Mouse (Mus musculus): ENCODE measurements around the gene Osbpl10. TPM values are rescaled to one million over a fixed set of nuclear protein-coding genes. Genes with fewer than 3 reads are reported as not detected.

Osbpl10 gene
- polyA plus RNA-seq, 1 experiment from 2014 or later, result 2.5 TPM

DNA sequence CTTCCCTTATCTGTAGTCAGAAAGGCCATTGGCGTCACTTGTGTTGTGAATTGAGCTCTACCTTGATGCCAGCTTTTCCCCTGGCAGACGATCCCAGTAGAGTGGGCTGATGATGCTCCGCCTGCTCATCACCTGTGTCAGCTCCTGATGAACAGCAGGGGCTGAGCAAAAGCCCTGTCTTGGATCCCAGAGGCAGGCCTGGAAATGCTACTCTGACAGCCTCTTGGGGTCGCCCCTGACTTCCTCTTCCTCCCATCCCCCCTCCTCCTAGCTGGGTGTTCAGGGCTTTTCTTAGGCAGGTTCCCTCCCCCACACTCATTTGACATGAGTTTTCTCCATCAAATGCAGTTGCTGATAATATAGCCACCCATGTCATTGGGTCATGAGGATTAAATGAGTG lies 250.8 kb downstream of the Osbpl10 start:
- no peaks in the 10 kb centered on the region for H3K4me1 ChIP-seq (ENCODE audit: insufficient read depth)
- no peak overlapping the region for H3K9ac ChIP-seq
- ATAC-seq (ENCODE audit: insufficient read depth), result no peak
- no peak overlapping the region for H3K4me3 ChIP-seq (ENCODE audit: low read depth, low read length)
- 64% methylated on average over 4 of the region's 4 CpGs for WGBS
- H3K4me2 ChIP-seq, result no peak overlapping the region
- H3K27ac ChIP-seq (ENCODE audit: low read depth), result no peak overlapping the region
- H3K9me3 ChIP-seq (ENCODE audit: low read depth, low read length), result no peaks in the 10 kb centered on the region
- H3K27me3 ChIP-seq (ENCODE audit: insufficient read depth, low read length), result no peaks in the 10 kb centered on the region
- H3K36me3 ChIP-seq (ENCODE audit: insufficient read depth), result no peaks in the 10 kb centered on the region
- no peak for DNase-seq
- no peak for TF ChIP-seq CTCF (IDR thresholded peaks at IDR 0.05; ENCODE audit: low read depth)

- Histone ChIP-seq H3K4me1 (ENCODE audit: insufficient read depth) (no peaks in the 10 kb centered on the region), H3K9me3 (ENCODE audit: low read depth, low read length) (no peaks in the 10 kb centered on the region), H3K36me3 (ENCODE audit: insufficient read depth) (no peaks in the 10 kb centered on the region), H3K4me2 (no peak overlapping the region), H3K4me3 (ENCODE audit: low read depth, low read length) (no peak overlapping the region), H3K27ac (ENCODE audit: low read depth) (no peak overlapping the region), H3K27me3 (ENCODE audit: insufficient read depth, low read length) (no peaks in the 10 kb centered on the region), H3K9ac (no peak overlapping the region)
- DNase-seq, result no peak
- no peak for ATAC-seq (ENCODE audit: insufficient read depth)
- 73% methylated on average over 10 of the region's 10 CpGs for WGBS
- no peak for TF ChIP-seq CTCF (IDR thresholded peaks at IDR 0.05; ENCODE audit: low read depth)
Measured at GRCm38 (mm10) chr9:115229676-115230075, 251.3 kb downstream of the Osbpl10 start.

- H3K27ac ChIP-seq (ENCODE audit: low read depth), result no peak overlapping the region
- no peak overlapping the region for H3K4me2 ChIP-seq
- H3K9me3 ChIP-seq (ENCODE audit: low read depth, low read length), result no peaks in the 10 kb centered on the region
- DNase-seq (no peak), ATAC-seq (ENCODE audit: insufficient read depth) (no peak)
- no peak overlapping the region for H3K9ac ChIP-seq
- 35% methylated on average over 3 of the region's 3 CpGs for WGBS
- H3K4me1 ChIP-seq (ENCODE audit: insufficient read depth), result no peaks in the 10 kb centered on the region
- no peaks in the 10 kb centered on the region for H3K36me3 ChIP-seq (ENCODE audit: insufficient read depth)
- no peak overlapping the region for H3K4me3 ChIP-seq (ENCODE audit: low read depth, low read length)
- TF ChIP-seq CTCF (IDR thresholded peaks at IDR 0.05; ENCODE audit: low read depth), result no peak
- H3K27me3 ChIP-seq (ENCODE audit: insufficient read depth, low read length), result no peaks in the 10 kb centered on the region
Measured at GRCm38 (mm10) chr9:115230141-115230540, 251.8 kb downstream of the Osbpl10 start.

DNA sequence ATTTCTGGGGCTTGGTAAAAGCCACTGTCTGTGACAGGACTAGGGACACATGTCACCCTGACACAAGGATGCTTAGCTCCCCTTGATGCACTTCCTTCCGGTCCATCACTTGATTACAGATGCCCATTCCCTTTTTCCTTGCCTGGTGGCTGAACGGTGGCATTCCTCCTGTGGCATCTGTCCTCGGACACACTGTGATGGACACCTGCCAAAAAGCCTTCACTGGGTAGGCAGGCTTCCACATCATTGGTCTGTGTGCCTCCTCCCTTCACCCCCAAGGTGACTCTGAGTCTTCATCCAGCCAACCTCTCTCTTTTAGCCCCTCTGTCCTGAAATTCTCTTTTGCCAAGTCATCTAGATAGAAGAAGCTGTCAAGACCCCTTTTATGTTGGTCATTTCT lies 253.1 kb downstream of the Osbpl10 start:
- H3K27me3 ChIP-seq (ENCODE audit: insufficient read depth, low read length), result no peaks in the 10 kb centered on the region
- no peaks in the 10 kb centered on the region for H3K36me3 ChIP-seq (ENCODE audit: insufficient read depth)
- H3K9me3 ChIP-seq (ENCODE audit: low read depth, low read length), result no peaks in the 10 kb centered on the region
- H3K27ac ChIP-seq (ENCODE audit: low read depth), result no peak overlapping the region
- DNase-seq, result no peak
- H3K4me1 ChIP-seq (ENCODE audit: insufficient read depth), result no peaks in the 10 kb centered on the region
- ATAC-seq (ENCODE audit: insufficient read depth), result no peak
- TF ChIP-seq CTCF (IDR thresholded peaks at IDR 0.05; ENCODE audit: low read depth), result no peak
- H3K9ac ChIP-seq, result no peak overlapping the region
- WGBS, result 82% methylated on average over 3 of the region's 3 CpGs
- H3K4me3 ChIP-seq (ENCODE audit: low read depth, low read length), result no peak overlapping the region
- H3K4me2 ChIP-seq, result no peak overlapping the region

DNA sequence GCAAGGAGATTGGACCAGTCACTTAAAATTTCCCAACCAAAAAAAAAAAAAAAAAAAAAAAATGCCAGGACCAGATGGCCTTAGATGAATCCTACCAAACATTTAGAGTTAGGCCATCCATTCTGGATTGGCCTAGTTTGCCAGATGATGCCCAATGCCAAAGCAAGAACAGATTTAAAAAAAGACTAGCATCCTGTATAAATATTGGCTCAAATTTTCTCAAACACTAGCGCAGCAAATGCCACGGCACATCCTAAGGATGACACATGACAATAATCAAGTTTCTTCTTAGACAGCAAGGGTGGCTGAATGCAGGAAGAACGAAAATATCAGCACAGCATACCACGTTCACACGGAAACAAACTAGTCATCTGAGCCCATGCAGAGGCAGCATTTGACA lies 255.4 kb downstream of the Osbpl10 start:
- Histone ChIP-seq H3K9ac (no peak overlapping the region), H3K4me3 (ENCODE audit: low read depth, low read length) (no peak overlapping the region), H3K36me3 (ENCODE audit: insufficient read depth) (0 out of 2 replicates have a peak, but pooled peaks cover 5% of the 10 kb centered on the region), H3K9me3 (ENCODE audit: low read depth, low read length) (no peaks in the 10 kb centered on the region), H3K27ac (ENCODE audit: low read depth) (no peak overlapping the region), H3K27me3 (ENCODE audit: insufficient read depth, low read length) (no peaks in the 10 kb centered on the region), H3K4me2 (no peak overlapping the region), H3K4me1 (ENCODE audit: insufficient read depth) (no peaks in the 10 kb centered on the region)
- 86% methylated on average over 5 of the region's 5 CpGs for WGBS
- no peak for TF ChIP-seq CTCF (IDR thresholded peaks at IDR 0.05; ENCODE audit: low read depth)
- ATAC-seq (ENCODE audit: insufficient read depth) (no peak), DNase-seq (no peak)

DNA sequence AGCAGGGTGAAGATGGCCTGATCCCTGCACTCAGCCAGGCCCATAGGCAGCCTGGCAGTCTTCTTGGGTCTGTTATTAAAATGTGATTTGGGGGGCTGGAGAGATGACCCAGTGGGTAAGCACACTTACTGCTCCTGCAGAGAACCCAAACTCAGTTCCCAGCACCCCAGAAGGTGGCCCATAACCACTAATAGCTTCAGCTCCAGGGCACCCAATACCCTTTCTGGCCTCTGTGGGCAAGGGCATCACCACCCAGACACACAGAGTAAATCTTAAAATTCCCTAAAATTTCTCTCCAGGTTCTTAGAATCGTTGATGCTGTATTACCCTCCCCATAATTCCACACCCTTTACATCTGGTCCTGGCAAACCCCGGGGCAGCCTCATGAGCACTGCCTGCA lies 256.2 kb downstream of the Osbpl10 start:
- DNase-seq (no peak), ATAC-seq (ENCODE audit: insufficient read depth) (no peak)
- no peaks in the 10 kb centered on the region for H3K9me3 ChIP-seq (ENCODE audit: low read depth, low read length)
- H3K27ac ChIP-seq (ENCODE audit: low read depth), result no peak overlapping the region
- H3K9ac ChIP-seq, result no peak overlapping the region
- TF ChIP-seq CTCF (IDR thresholded peaks at IDR 0.05; ENCODE audit: low read depth), result no peak
- no peaks in the 10 kb centered on the region for H3K27me3 ChIP-seq (ENCODE audit: insufficient read depth, low read length)
- no peak overlapping the region for H3K4me3 ChIP-seq (ENCODE audit: low read depth, low read length)
- H3K4me2 ChIP-seq, result no peak overlapping the region
- 90% methylated on average over 2 of the region's 2 CpGs for WGBS
- H3K4me1 ChIP-seq (ENCODE audit: insufficient read depth), result no peaks in the 10 kb centered on the region
- 0 out of 2 replicates have a peak, but pooled peaks cover 9% of the 10 kb centered on the region for H3K36me3 ChIP-seq (ENCODE audit: insufficient read depth)

GRCm38 (mm10) chr9:115236352-115236841 lies 258.0 kb downstream of the Osbpl10 start:
- DNase-seq (no peak), ATAC-seq (ENCODE audit: insufficient read depth) (no peak)
- H3K36me3 ChIP-seq (ENCODE audit: insufficient read depth), result peaks cover 25% of the 10 kb centered on the region; the same call in 1 of the 2 replicates
- no peaks in the 10 kb centered on the region for H3K27me3 ChIP-seq (ENCODE audit: insufficient read depth, low read length)
- TF ChIP-seq CTCF (IDR thresholded peaks at IDR 0.05; ENCODE audit: low read depth), result no peak
- no peaks in the 10 kb centered on the region for H3K4me1 ChIP-seq (ENCODE audit: insufficient read depth)
- no peak overlapping the region for H3K9ac ChIP-seq
- no peak overlapping the region for H3K27ac ChIP-seq (ENCODE audit: low read depth)
- H3K4me2 ChIP-seq, result no peak overlapping the region
- H3K4me3 ChIP-seq (ENCODE audit: low read depth, low read length), result no peak overlapping the region
- no peaks in the 10 kb centered on the region for H3K9me3 ChIP-seq (ENCODE audit: low read depth, low read length)
- WGBS, result 88% methylated on average over 8 of the region's 8 CpGs

DNA sequence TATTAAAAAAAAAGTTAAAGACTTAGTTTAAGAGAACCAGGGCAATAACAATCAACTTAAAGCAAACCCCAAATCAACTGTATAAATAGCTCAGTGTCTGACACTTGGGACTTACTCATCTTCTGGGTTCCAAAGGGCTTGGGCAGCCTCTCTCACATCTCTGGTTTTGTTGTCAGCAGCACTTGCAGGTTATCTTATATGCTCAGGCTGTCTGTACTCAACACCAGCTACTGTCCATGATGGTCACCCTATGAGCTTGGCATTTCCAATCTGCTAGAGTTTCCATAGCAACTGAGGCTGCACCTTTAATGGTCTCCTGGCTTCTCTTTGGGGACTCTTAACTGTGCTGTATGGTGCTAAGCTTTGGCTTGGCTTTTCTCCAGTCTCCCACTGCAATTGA lies 259.6 kb downstream of the Osbpl10 start:
- Histone ChIP-seq H3K27me3 (ENCODE audit: insufficient read depth, low read length) (no peaks in the 10 kb centered on the region), H3K27ac (ENCODE audit: low read depth) (no peak overlapping the region), H3K9me3 (ENCODE audit: low read depth, low read length) (no peaks in the 10 kb centered on the region), H3K36me3 (ENCODE audit: insufficient read depth) (peaks cover 40% of the 10 kb centered on the region), H3K9ac (no peak overlapping the region), H3K4me1 (ENCODE audit: insufficient read depth) (no peaks in the 10 kb centered on the region), H3K4me3 (ENCODE audit: low read depth, low read length) (no peak overlapping the region), H3K4me2 (no peak overlapping the region)
- DNase-seq (no peak), ATAC-seq (ENCODE audit: insufficient read depth) (no peak)
- no peak for TF ChIP-seq CTCF (IDR thresholded peaks at IDR 0.05; ENCODE audit: low read depth)
